Mouse (Mus musculus) cerebellum, adult 11-12 months (tissue): ENCODE measurements at regions not wholly inside any gene's neighbourhood (a gene's known extent, or its start where the extent isn't known, plus 50 kb on each side); places are given as distances from the start of the nearest gene placed in this dataset.

ENCODE experiments used
- DNase-seq: peaks from one replicate; pipeline ENCODE4 v3.0.0; 2022

DNA sequence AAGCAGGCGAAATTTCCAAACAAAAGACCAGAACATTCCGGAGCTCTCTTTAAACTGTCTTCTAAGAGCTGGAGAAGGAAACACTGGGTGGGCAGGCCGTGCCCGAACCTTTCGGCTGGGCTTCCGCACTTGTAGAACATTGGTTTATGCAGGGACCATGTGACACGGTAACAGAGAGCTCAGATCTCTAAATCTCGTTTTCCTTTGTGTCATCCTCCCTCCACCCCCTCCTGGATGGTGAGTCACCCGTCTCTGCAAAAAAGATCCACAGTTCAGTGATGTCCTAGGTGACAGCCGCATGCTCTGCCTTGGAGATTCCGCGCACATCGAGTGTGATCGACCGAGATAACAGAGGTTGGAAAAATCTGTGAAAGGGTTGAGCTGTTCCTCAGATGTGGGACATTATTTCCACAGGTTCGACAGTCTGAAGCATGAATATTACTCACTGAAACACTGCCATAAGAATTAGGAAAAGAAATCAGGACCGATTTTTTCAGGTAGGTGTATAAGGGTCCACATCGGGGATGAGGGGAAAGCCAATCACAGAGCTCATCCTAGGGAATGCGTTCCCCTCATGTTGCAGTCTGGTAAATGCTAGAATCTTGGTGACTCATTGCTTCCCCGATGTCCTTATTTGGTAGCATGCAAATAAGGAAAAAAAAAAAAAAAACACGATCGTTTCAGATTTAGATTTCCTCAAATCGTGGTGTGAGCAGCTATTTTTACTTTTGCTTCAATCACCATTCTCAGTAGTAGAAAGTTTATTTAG, 70.0 kb upstream of the Foxo1 start:
- DNase-seq: peak; percentile 58

DNA sequence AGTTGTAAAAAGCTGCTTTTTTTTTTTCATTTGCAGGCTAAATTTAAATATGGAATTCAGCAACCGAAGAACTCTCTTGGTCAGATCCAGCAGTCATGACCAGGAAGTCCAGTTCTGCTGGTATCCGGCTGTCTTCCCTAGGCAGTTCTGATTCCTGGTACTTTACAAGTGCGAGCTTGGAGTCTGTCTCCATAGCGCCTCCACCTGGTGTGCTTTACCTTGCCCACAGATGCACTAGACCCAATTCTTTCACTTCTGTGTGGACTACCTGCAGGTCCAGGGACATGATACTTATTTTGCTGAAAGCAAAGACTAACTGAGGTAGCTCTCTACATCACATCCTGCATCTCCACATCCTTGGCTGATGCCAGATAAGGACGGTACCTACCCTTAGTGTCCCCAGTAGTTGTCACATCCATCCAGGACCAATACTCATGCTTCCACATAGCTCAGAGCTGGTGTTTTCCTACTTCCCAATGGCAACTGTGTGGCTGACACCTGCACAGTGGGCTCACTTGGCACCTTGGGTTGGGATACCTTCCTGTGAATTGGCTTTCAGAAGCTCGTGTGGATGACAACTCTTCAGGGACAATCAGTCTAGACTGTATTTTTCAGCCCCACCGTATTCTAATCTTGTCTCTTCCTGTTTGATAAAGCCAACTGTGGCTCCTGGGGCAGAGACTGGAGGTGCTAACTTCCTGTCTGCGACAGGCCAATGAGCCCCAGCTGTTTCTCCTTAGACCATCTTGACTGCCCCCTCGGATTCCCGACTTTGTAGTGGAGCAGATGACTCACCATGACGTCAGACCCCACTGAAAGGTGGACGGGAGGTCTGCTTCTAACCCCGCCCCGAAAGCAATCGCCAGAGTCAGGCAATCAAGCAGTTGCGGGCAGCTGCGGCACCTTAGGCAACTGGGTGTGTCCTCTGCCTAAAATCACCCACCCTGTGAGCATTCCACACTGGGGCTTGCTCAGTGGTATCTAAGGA, 69.1 kb upstream of the Foxo1 start:
- DNase-seq: no peak

DNA sequence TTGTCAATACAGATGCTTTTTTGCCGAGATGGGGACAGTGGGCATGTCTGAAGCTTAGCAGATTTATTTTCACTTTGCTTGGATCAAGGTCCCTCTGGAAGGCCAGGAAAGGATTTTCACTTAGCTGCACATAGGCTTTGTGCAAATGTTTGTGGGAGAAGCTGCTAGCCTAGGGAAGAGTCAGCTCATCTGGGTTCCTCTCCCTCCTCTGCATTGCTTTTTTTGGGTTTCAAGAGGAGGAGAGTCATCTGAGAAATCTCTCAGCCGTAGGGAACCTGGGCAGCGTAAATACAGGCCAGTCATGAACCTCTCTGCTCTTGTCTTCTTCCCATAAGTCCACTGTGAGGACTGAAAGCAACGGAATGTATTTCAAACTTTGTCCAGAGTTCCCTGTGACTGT, 68.0 kb upstream of the Foxo1 start:
- DNase-seq: no peak

DNA sequence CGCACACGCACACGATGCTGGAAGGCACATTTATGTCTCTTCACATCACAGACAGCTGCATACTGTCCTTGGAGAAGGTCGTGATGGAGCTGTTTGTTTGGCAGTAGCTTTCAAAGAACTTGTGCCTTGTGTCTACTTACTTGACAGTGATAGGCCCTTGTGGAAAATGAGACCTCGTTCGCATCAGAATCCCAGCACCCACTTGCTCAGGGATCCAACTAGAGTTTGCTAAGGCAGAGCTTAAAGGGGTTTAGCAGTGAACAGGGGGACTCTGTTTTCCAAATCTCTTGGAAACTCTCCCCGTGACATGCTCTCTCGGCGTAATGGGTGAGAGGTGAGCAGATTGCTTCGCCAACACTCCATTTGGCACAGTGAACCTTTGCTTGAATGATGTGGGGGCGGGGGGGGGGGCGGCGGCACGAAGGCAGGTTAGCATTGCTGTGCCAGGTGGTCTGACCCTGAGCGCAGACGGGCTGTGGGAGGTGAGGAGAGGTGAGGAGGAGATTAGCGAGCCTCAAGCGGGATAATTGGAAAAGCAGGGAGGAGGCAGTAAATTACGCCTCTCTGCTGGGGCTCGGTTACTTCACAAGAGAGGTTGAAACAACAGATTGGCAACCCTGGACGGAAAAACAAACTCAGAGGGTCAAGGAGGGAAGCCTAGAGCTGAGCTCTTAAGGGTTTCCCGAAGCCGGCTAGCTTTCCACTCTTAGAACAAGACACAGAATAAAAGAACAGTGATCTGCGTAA, 57.4 kb upstream of the Foxo1 start:
- DNase-seq: no peak

DNA sequence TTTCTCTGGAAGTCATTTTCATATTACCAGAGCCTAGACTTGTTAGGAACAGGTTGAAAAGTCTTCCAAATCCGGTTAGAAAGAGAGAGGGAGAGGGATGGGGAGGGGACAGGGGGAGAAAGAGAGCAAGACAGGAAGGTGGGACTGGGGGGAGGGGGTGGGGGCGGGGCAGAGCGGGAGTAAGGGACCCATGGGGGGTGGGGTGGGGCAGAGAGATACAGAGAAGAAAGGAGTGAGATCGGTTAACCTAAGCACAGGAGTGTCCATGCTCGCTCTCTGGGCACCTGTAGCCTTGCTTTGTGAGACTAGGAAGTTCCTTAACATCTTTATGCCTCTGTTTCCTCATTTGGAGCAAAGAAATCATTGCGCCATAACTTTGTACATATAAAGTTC, 56.8 kb upstream of the Foxo1 start:
- DNase-seq: no peak

DNA sequence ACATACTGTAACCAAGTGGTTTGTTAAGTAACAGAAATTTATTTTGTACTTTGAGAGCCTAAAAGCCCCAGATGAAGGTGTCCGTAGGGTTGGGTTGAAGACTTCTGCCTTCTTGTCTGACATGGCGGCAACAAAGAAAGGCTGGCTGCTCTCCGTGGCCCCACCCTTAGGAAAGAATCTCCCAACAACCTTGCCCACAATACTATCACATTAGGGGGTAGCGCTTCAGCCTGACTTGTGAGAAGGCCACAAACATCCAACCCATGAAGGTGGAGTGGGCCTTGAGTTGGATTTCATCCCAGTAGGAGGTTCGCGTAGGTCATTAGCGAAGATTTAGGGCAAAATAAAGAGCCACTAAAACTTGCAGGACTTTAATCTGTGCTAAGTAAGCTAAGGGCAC, 54.0 kb upstream of the Foxo1 start:
- DNase-seq: no peak

DNA sequence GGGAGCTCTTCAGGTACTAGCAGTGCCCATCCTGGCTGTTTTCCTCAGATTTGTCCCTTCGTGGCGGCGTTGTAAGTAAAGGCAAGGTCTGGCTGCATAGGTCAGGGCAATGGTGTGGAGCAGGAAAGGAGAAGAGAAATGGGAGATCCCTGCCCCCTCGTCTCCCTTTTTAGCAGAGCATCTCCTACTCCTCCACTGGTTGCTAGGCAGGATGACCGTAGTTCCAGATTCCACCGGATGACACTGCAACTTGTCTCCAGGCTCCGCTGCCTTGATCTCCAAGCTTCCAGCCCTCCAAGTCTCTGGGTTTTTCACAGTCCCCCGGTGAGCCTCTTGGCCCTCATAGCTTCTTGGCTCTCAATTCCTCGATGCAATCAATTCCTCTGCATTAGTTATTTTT, 53.1 kb upstream of the Foxo1 start:
- DNase-seq: no peak
